Mouse (Mus musculus) midbrain, embryonic 11.5 days (tissue): ENCODE data around the gene Vdr. TPM values are rescaled to one million over a fixed set of nuclear protein-coding genes. Genes with fewer than 3 reads are reported as not detected.

Source experiments
- ATAC-seq: fragments of 200-750 bp; cut with Nextera tagmentation; 2 replicates; pipeline ENCODE4 v1.8.0; 2017; ENCODE audit warnings: moderate TSS enrichment, moderate library complexity; ENCODE audit not compliant: low FRiP score
- DNase-seq: peaks from one replicate; pipeline ENCODE4 v3.0.0; 2015; ENCODE audit warnings: low spot score; ENCODE audit errors: missing footprints
- H3K27ac ChIP-seq: fragments of 300-500 bp; sonication (generic); 2 replicates; pipeline ENCODE4 v1.5.1; 2014; ENCODE audit warnings: low read depth, low read length
- H3K27me3 ChIP-seq: fragments of 300-500 bp; sonication (generic); 2 replicates; pipeline ENCODE4 v1.6.1; 2014; ENCODE audit warnings: mild to moderate bottlenecking, low read length, moderate library complexity, mixed read lengths; ENCODE audit not compliant: control insufficient read depth, insufficient read depth
- H3K36me3 ChIP-seq: fragments of 300-500 bp; sonication (generic); 2 replicates; pipeline ENCODE4 v1.6.1; 2014; ENCODE audit warnings: mild to moderate bottlenecking, low read length, moderate library complexity, mixed read lengths; ENCODE audit not compliant: control insufficient read depth, insufficient read depth
- H3K4me1 ChIP-seq: fragments of 300-500 bp; sonication (generic); 2 replicates; pipeline ENCODE4 v1.6.1; 2014; ENCODE audit warnings: low read length; ENCODE audit not compliant: control insufficient read depth, insufficient read depth
- H3K4me2 ChIP-seq: fragments of 300-500 bp; sonication (generic); 2 replicates; pipeline ENCODE4 v1.6.1; 2014; ENCODE audit warnings: mild to moderate bottlenecking, moderate library complexity
- H3K4me3 ChIP-seq: fragments of 300-500 bp; sonication (generic); 2 replicates; pipeline ENCODE4 v1.5.1; 2014; ENCODE audit warnings: low read depth, low read length
- H3K9ac ChIP-seq: fragments of 300-500 bp; sonication (generic); 2 replicates; pipeline ENCODE4 v1.6.1; 2014; ENCODE audit warnings: low read length
- H3K9me3 ChIP-seq: fragments of 300-500 bp; sonication (generic); 2 replicates; pipeline ENCODE4 v1.6.1; 2016; ENCODE audit warnings: low read length; ENCODE audit not compliant: control insufficient read depth
- WGBS: fragments of 180-500 bp; shearing (Covaris S2); extraction: QIAGEN DNeasy Blood & Tissue Kit; methylation state at CpG from one replicate; pipeline ENCODE4 v1.1.7; 2014; 5-methylcytosine and 5-hydroxymethylcytosine counted together
- polyA plus RNA-seq: library from polyadenylated mRNA; unstranded; fragments of >200 nt; fragmentation: Nextera tagmentation; extraction: Ambion mirVana; gene quantifications from 2 replicates; pipeline ENCODE4 v1.2.1, GENCODE M21; 2014

The Vdr gene
- polyA plus RNA-seq, 1 experiment from 2014 or later, result 0.38 TPM

DNA sequence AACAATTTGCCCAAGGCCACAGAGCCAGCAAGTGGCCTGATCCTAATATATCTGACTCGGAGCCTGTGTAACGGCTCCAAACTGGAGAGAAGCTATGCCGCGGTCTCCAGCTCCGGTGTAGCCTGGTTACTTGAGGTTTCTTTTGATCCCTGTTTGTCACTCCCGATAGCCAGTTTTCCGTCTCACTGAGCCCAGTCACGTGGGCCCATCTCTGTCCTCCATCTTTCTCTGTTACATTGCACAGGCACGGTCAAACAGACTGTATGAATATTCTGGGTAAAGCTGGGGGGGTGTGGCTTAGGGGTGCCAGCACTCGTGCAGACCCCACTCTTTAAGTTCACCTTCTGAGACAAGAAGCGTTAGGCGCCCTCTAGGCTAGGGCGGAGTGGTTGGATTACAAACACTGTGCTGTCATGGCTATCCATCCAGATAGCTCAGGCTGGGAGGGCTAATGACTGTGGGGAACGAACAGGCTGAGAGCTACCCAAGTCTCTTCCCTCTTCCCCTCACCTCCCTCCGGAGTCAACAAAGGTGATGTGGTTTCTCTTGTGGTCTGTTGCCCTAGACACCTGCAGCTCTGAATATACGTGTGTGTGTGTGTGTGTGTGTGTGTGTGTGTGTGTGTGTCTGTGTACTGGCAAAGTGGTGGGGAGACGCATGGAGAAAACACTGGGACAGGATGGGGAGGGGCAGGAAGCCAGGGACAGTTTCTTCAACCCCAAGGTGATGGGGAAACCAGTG, 74.1 kb downstream of the Vdr start:
- Histone ChIP-seq H3K9ac (no peak overlapping the region), H3K4me2 (no peak overlapping the region), H3K27me3 (no peaks in the 10 kb centered on the region), H3K36me3 (no peaks in the 10 kb centered on the region), H3K9me3 (no peaks in the 10 kb centered on the region), H3K4me3 (no peak overlapping the region), H3K27ac (no peak overlapping the region), H3K4me1 (peaks cover 5% of the 10 kb centered on the region; the same call in 1 of the 2 replicates)
- ATAC-seq (no peak), DNase-seq (no peak)
- 52% methylated on average over 17 of the region's 17 CpGs for WGBS

- Histone ChIP-seq H3K9ac (no peak overlapping the region), H3K4me1 (peaks cover 27% of the 10 kb centered on the region), H3K4me3 (no peak overlapping the region), H3K27ac (no peak overlapping the region), H3K27me3 (no peaks in the 10 kb centered on the region), H3K36me3 (no peaks in the 10 kb centered on the region), H3K9me3 (no peaks in the 10 kb centered on the region), H3K4me2 (no peak overlapping the region)
- ATAC-seq (no peak), DNase-seq (no peak)
- 48% methylated on average over 9 of the region's 9 CpGs for WGBS
These were observed 77.5 kb downstream of the Vdr start for GRCm38 (mm10) chr15:97832764-97833479.

DNA sequence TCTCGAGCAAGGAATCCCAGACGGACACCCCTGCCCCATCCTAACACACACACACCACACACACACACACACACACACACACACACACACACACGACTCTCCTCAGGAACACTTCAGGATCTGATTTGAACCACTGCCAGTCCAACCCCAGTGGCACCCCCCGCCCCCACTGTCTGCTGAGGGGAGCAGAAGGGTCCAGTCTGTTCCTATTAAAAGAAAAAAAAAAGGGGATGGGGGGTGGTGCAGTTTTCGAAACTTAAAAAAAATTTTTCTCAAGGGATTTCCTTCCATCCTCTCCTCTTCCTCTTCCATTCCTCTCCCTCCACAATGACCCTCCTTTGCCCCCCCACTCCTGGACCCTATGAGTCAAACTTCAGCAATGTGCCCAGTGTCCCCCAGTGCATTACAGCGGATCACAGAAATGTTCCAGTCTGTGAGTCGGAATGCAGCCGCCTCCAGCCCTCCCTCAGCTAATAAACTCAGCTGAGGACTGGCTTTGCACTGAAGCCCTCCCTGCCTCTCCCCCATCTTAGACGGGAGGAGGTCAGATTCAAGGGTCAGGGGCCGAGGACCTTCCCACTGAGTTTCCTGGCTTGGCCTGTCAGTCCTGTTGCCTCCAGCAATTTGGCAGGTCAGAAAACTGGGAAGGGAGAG, 78.3 kb downstream of the Vdr start:
- H3K27me3 ChIP-seq, result no peaks in the 10 kb centered on the region
- peak overlapping the region; percentile 91 for H3K27ac ChIP-seq
- no peaks in the 10 kb centered on the region for H3K9me3 ChIP-seq
- peak overlapping the region; percentile 99 for H3K9ac ChIP-seq
- H3K4me1 ChIP-seq, result peaks cover 27% of the 10 kb centered on the region
- peak overlapping the region; percentile 91 for H3K4me3 ChIP-seq
- no peaks in the 10 kb centered on the region for H3K36me3 ChIP-seq
- DNase-seq (no peak), ATAC-seq (no peak; the same call in 1 of the 2 replicates)
- WGBS, result 3% methylated on average over 10 of the region's 10 CpGs
- H3K4me2 ChIP-seq, result peak overlapping the region; percentile 76

DNA sequence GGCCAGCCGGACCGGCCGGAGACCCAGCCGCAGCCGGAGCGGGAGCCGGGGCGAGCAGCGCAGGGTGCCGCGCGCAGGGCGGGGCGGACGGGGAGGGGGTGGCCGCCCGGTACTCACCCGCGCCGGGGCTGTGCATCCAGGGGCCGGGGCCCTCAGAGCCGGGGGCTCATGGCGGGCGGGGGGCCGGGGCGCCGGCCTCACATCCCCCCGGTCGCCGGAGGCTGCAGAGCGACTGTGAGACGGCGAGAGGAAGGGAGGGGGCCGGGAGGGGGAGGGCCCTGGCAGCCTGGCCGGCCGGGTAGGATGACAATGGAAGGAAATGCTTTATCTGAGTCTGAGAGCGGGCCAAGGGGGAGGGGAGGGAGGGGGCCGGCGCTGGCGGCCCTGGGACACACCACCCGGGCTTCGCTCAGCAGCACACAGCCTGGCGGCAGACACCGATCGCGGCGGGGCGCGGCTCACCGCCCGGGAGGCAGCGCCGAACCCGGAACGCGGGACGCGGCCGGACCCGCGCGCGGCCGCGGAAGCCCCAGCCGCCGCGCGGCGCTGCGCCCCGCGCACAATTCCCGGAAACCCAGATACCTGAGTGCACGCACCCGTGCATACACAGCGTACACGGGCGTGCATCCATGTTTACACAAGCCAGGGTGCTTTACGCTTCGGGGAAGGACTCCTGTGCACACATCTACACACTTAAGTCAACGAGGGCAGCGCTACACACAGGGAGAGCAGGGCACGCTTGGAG, 79.0 kb downstream of the Vdr start:
- DNase-seq, result peak; percentile 96
- peak overlapping the region; percentile 91 for H3K27ac ChIP-seq
- H3K36me3 ChIP-seq, result no peaks in the 10 kb centered on the region
- peaks cover 28% of the 10 kb centered on the region for H3K4me1 ChIP-seq
- peak overlapping the region; percentile 99 for H3K9ac ChIP-seq
- peak; percentile 90 for ATAC-seq
- H3K9me3 ChIP-seq, result no peaks in the 10 kb centered on the region
- H3K27me3 ChIP-seq, result no peaks in the 10 kb centered on the region
- peak overlapping the region; percentile 76 for H3K4me2 ChIP-seq
- WGBS, result under 1% methylated on average over 72 of the region's 84 CpGs
- H3K4me3 ChIP-seq, result peak overlapping the region; percentile 91

GRCm38 (mm10) chr15:97830788-97831241, 79.6 kb downstream of the Vdr start:
- H3K4me2 ChIP-seq, result peak overlapping the region; percentile 76
- peak overlapping the region; percentile 91 for H3K27ac ChIP-seq
- peaks cover 30% of the 10 kb centered on the region for H3K4me1 ChIP-seq
- H3K4me3 ChIP-seq, result peak overlapping the region; percentile 91
- under 1% methylated on average over 39 of the region's 39 CpGs for WGBS
- H3K9me3 ChIP-seq, result no peaks in the 10 kb centered on the region
- no peaks in the 10 kb centered on the region; the same call in 1 of the 2 replicates for H3K27me3 ChIP-seq
- H3K36me3 ChIP-seq, result no peaks in the 10 kb centered on the region
- DNase-seq (no peak), ATAC-seq (peak; percentile 29)
- peak overlapping the region; percentile 99 for H3K9ac ChIP-seq

DNA sequence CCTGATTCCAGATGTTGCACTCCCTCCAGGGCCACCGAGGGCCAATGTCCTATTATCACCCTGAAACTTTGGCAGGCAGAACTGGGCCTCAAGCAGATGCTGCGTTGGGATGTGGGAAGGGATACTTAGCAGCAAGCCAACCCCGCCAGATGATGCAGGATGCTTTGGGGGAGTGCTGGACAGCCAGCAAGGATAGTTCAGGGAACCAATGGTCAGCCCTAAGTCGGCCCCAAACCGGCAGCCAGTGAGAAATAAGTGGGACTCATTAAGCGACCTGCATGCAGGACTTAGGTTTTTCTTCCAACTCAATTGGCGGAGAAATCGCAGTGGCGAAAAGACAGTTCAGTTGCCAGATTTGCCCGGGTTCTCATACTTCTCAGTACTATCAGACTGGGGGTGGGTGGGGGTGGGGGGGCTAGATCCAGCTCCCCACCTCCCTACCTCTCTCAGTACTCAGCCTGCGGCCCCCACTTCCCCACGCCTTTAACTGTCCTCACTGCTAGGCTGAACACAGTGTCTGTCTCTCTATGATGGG, 80.1 kb downstream of the Vdr start:
- WGBS, result 11% methylated on average over 12 of the region's 12 CpGs
- Histone ChIP-seq H3K4me2 (peak overlapping the region; percentile 76), H3K9ac (peak overlapping the region; percentile 99), H3K4me1 (peaks cover 35% of the 10 kb centered on the region), H3K27me3 (no peaks in the 10 kb centered on the region; the same call in 1 of the 2 replicates), H3K9me3 (no peaks in the 10 kb centered on the region), H3K4me3 (peak overlapping the region; percentile 91), H3K36me3 (no peaks in the 10 kb centered on the region), H3K27ac (peak overlapping the region; percentile 91)
- DNase-seq (peak; percentile 94), ATAC-seq (no peak)

DNA sequence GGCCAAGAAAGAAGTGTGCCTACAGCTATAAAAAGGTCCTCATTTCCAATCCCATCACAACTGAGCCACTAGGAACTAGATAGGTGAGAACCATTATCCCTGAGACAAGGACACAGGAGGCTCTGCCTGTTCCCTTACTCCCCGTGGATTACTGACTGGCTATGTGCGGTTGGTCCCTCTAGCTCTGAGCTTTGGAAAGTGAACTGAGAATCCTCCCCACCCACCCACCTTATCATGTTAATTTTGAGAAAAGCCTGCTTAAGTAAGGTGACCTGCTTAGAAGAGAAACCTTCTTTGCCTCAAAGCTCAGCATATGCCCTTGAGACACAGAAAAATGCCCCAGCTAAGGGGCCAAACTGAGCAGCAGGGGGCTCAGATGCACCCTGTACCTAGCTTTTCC, 81.0 kb downstream of the Vdr start:
- no peaks in the 10 kb centered on the region for H3K36me3 ChIP-seq
- no peak for ATAC-seq
- H3K9ac ChIP-seq, result peak overlapping the region; percentile 99; the same call in 1 of the 2 replicates
- H3K4me2 ChIP-seq, result peak overlapping the region; percentile 76; the same call in 1 of the 2 replicates
- H3K27me3 ChIP-seq, result no peaks in the 10 kb centered on the region; the same call in 1 of the 2 replicates
- DNase-seq, result no peak
- H3K4me1 ChIP-seq, result peaks cover 41% of the 10 kb centered on the region
- H3K9me3 ChIP-seq, result no peaks in the 10 kb centered on the region
- peak overlapping the region; percentile 91; the same call in 1 of the 2 replicates for H3K4me3 ChIP-seq
- no peak overlapping the region for H3K27ac ChIP-seq
- WGBS, result 52% methylated on average over 2 of the region's 2 CpGs

GRCm38 (mm10) chr15:97828901-97829338, 81.5 kb downstream of the Vdr start:
- 62% methylated on average over 5 of the region's 5 CpGs for WGBS
- H3K4me1 ChIP-seq, result peaks cover 41% of the 10 kb centered on the region
- H3K27me3 ChIP-seq, result no peaks in the 10 kb centered on the region; the same call in 1 of the 2 replicates
- H3K9ac ChIP-seq, result no peak overlapping the region
- no peak overlapping the region for H3K27ac ChIP-seq
- no peak overlapping the region for H3K4me3 ChIP-seq
- DNase-seq (no peak), ATAC-seq (no peak)
- no peaks in the 10 kb centered on the region for H3K36me3 ChIP-seq
- no peak overlapping the region for H3K4me2 ChIP-seq
- H3K9me3 ChIP-seq, result no peaks in the 10 kb centered on the region
